Mouse (Mus musculus) frontal cortex, postnatal 25 days (tissue): ENCODE measurements at regions not wholly inside any gene's neighbourhood (a gene's known extent, or its start where the extent isn't known, plus 50 kb on each side); places are given as distances from the start of the nearest gene placed in this dataset.
"Not testable (repeated sequence)": the region's sequence is repeated elsewhere in the genome, so short reads cannot be mapped to it uniquely, and the experiment has no call there.

ENCODE experiments used
- DNase-seq, 2 experiments: peaks; one replicate each; pipeline ENCODE4 v3.0.0; 2022; ENCODE audit warnings: low spot score in 2 of 2

DNA sequence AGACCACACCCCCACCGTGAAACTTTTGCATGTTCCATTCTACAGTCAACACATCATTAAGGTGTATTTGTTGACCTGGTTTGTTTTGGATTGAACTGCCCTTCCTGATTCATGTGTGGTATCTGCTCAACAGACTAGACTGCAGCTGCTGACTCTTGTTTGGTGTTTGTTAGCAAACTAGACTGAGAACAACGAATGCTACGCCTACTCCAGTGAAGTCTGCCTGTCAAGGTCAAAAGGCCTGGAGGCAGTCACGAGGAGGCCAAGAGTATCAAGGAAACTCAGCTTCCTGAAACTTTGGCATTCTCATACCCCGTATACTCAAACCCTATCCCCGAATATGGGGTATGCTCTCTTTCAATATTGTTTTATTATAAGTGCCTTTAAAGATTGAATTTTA lies 194.2 kb upstream of the Spin1 start:
- not testable (repeated sequence) for DNase-seq

DNA sequence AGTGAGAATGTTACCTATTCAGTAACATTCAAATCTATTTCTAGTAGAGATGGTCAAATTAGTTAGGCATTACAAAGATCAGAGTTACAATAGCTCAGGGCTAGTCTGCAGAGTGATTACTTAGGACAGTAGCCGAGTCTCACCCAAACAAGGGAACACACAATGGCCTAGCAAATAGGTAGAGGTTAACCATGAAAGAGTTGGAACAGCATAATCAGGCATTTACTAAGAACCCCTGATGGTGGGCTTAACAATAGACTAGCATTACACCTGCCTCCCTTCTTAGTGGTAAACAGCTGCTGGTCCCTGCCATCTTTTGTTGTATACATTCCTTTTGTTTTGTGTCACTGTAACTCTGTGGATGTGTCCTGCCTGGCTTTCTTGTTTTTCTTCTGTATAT lies 193.8 kb upstream of the Spin1 start:
- no peak for DNase-seq

DNA sequence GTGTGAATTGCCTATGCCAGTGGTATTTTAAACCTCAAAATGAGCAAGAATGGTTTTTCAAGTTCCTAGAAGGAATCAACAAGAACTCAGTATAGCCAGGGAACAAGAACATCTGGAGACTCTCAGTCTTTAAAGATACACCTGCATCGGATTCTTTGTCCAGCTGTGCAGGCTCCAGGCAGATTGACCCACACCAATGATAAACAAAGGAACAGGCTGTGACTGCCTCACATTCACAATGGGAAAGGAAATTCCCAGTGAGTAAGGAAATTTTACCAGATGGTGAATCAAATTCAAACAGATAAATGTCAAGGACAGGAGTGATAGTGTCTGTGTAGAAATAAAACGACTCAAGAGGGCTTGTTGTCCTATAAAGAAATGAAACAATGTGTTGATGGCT lies 187.9 kb upstream of the Spin1 start:
- not testable (repeated sequence) for DNase-seq

DNA sequence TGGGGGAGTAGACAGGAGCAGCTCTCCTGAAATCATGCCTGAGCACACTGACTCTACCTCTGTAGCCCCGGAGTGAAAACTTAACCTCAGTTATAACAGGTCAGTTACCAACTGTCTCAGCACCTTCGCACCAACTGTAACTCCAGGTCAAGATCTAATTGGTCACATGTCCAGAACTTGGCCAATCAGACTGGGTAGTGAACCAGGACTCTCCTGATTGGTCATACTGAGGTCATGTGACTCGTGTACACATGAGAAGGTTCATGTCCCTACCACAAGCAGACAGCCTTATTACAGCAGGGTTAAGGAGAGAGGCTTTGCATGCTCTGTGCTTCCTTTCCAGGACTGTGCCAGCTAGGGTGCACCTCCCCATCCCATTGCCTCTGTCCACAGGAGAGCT lies 166.7 kb upstream of the Spin1 start:
- DNase-seq: not testable (repeated sequence)

DNA sequence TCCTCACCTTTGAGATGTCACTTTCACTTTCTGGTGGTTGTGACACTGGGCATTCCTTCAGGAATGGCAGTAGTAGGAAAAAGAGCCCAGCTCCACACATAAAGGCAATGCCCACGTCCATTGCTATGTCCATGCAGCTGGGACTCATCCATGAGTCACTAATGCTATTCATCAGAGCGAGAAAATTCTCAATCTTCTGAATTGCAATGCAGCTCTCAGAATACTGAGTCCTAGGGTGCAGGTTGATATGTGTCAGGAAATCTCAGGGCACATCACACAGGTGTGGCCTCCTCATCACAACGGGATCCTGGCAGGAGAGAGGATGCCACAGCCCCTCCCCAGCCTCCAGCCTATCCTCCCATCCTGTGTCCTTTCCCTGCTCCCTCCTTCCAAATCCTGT lies 158.1 kb upstream of the Spin1 start:
- DNase-seq: no peak

DNA sequence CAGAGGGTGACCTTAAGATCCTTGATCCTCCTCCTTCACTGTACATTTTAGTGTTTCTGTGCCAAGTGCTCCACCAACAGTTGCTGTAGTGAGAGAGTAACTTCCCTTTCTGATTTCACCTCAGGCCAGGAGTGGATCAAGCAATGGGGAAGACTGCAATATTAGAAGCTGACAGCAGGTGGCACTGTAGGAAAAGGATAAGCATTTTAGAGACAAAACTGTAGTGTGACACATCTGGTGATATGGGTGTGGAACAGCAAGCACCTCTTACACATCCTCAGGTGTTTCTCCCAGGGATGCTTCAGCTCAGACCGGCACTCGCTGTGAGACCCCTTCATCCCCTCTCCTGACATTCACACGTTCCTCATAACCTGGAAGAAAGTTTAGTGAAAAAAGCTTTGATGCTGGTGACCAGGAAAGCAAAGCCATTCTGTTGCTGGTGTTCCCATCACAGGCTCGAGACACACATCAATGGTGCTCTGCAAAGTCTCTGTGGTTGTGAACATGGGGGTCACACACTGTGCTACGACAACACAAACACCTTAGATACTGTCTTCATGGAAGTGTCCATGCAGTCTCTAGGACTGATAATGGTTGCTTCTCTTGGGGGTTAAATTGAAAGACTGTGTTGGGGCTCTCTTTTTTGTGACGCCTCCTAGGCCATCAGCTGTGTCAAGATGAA lies 151.0 kb upstream of the Spin1 start:
- peak; percentile 77 to 87 for DNase-seq

DNA sequence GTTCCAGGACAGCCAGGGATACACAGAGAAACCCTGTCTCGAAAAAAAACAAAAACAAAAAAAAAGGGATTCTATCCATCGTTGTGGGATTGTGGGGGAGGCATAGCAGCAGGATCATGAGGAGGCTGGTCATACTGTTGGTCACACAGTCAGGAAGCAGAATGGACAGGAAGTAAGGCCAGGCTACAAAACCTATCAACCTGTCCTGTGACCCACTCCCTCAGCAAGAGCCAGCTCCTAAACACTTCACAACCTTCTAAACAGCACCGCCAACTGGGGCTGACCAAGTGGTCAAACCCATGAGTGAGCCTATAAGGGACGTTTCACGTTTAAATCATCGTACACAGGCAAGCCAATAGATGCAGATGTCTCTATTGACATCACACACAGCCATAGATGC lies 146.0 kb upstream of the Spin1 start:
- DNase-seq: no peak

DNA sequence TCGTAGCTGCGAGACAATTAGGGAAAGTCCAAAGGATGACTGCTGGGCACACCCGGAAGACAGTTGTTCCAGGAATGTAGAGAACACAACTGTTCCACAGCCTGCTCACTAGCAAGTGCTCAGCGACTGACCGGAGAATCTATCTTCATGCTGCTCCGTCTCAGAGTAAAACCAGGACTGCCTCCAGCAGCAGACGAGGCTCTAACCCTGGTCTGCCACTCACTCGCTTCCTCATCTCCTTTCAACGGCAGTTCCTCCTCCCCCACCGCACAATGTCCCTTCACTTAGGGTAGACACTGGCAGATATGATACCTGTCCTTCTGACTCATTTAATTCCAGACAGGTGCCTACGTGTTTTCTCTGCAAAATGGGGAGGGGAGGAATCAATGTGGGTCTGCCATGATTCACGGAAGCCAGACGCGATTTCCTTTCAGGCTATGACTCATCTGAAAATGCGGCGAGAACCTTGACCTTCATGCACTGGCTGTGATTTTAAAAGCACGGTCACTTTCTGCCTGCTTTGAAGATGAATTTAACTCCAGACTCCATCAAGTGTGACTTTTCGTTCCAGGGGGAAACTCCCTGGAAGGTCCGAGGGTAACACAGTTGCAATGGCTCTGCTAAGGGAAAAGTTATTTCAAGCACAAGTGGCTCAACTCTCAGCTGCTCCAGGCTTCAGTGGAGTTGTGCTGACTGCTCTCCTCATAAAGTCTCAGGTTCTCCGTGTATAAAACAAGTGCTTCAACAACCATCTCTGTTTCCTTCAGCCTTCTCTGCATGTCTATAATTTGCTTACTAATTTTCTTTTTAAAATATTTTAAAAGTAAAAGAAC lies 142.4 kb upstream of the Spin1 start:
- no peak for DNase-seq

DNA sequence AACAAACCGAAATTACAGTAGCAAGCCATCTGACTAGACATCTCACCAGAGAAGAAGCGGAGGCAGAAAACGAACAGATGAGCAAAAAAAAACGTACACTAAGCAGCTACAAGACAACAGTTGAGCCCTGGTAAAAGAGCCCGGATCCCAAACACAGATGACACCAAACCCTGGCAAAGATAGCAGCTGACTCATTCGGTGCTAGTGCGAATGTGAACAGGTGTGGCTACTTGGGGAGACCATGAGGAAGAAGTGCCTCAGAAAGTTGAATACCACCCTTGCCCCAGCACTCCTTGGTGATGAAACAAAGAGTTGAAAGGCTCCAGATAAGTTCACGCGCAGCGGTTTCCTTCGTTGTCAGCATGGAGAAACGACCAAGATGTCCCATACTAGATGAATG lies 139.8 kb upstream of the Spin1 start:
- no peak for DNase-seq

DNA sequence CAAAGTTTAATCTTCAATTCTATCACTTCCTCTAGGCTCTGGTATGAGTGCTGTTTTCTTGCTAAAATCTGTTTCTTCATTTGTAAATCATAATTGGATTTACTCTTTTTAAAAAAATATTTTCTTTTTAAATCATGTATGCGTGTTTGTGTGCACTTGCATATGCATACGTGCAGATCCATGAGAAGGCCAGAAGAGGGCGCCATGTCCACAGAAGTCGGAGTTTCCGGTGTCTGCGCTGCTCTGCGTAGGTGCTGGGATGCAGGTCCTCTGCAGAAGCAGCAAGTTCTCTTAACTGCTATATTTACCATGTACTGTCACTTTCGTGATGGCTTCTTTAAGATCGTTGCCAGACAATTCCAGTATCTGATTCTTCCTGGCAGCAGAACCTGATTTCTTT lies 136.6 kb upstream of the Spin1 start:
- no peak for DNase-seq

DNA sequence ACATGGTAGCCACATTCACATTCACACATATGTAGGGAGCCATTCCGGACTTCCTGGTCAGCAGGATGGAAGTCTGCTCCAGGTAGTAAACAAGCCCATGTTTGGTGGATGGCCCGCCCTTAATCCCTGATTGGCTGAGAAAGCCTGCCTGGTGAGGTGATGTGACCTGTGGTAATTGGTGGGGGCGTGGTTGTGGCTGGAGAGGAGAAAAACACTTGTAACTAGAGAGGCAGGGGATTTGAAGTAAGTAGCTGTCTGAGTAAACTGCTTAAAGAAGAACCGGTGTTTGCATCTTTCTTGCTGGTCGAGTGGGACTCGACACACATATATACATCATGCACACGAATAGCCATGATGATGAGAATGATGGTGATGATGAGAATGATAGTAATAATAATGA lies 135.6 kb upstream of the Spin1 start:
- not testable (repeated sequence) for DNase-seq

DNA sequence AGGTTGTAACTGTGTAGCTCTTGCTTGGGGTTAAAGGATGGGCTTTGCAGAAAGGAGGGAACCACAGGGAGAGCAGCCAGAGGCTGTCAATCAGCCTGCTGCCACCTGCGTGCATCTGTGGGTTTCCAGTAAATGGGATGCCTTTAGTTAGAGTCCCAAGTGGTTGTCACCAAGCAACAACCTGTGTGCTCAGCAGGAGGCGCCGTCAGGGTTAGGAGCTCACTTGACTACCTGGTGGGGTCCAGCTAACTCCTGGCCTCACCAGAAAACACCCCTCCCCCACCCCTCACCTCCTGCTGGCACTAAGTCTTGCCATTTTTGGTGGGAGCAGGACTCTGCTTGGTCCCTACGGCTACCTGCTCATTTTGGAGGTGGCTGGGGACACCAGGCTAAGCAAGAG lies 135.0 kb upstream of the Spin1 start:
- DNase-seq: no peak

DNA sequence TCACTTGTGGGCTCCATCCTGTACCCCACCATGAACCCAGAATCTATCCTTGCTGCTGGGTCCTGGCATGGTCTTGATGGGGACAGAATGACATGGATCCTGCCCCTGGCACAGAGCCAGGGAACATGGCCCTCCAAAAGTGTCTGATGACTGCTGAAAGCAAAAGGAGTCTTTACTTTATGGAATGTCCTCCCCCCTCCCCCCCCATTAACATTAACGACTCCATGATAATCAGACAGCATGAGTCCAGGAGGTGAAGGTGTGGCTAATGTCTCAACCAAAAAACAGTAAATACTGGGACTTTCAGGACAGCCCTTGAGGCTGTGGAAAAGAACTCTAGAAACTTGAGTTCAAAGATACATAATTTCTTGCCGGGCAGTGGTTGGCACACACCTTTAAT lies 133.9 kb upstream of the Spin1 start:
- DNase-seq: no peak

DNA sequence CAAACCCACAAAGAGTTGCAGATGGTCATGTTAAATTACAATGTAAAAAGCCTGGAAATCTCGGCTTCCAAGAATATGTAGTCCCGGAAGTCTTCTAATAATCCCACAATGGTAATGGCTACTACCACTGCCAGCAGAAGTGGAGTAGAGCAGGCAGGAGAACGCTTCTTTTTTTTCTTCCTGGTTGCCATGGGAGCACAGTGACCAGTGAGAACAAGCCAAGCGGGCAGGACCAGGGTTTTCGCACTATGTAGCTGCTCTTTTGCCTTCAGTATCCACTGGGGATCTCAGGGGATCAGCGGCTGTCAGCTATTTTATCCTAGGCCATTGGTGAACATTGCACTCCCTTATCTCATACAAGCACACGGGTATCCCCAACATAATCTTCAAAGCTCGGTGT lies 127.3 kb upstream of the Spin1 start:
- no peak for DNase-seq

DNA sequence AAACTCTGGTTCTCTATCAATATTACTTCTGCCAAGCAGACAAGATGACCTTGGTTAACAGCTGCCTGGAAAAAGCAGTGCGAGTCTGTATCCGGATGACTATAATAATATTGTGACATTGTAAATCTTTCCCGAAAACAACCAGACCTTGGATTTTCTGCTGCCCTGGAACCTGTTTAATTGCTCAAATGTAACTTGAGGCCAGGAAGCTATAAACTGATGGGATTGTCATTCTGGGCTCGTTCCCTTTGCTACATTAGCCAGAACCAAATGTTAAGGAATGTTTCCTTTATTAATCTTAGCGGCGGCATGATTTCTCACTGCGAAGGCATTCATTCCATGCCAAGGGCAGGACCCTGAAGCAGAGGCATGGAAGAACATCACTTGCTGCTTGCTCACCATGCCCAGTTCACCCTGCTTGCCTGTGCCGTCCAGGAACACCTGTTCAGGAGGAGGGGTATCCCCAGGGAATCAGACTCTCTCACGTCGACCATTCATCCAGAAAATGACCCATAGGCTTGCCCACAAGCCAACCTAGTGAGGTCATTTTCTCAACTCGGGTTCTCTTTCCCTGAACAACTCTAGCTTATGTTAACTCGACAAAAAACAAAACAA lies 125.3 kb upstream of the Spin1 start:
- DNase-seq: no peak

DNA sequence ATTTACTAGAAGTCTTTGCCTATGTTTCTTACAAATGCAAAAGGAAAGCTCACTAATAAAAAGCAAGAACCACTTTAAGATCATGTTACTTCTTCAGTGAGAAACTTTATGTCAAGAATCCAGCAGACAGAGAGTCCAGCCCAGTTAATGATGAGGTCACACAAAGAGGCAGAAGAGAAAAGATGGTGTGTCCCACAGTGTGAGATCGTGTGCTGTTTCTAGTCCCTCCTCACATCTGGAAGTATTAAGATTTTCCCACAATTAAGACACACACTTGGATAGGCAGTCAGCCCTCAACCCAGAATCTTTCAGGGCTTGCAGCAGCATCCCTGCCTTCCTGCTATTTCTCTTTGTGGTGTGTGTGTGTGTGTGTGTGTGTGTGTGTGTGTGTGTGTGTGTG lies 118.7 kb upstream of the Spin1 start:
- DNase-seq: no peak

DNA sequence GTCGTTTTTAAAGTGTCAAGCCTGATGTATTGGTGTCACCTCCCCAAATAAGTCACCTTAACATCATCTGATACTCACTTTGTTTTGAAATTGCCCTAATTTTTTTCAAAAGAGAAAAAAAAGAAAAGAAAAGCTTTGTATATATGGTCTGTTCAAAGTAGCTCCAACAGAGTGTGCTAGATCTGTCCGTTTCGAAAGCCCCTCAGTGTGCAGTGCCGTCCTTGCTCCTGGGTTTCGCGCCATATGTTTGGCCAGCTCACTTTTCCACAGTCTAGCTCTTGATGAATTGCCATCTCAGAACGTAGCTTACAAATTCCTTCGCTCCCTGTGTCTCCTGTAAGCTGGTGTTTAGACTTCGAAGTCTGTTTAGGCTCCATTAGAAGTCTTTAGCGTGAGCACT lies 117.7 kb upstream of the Spin1 start:
- no peak for DNase-seq

DNA sequence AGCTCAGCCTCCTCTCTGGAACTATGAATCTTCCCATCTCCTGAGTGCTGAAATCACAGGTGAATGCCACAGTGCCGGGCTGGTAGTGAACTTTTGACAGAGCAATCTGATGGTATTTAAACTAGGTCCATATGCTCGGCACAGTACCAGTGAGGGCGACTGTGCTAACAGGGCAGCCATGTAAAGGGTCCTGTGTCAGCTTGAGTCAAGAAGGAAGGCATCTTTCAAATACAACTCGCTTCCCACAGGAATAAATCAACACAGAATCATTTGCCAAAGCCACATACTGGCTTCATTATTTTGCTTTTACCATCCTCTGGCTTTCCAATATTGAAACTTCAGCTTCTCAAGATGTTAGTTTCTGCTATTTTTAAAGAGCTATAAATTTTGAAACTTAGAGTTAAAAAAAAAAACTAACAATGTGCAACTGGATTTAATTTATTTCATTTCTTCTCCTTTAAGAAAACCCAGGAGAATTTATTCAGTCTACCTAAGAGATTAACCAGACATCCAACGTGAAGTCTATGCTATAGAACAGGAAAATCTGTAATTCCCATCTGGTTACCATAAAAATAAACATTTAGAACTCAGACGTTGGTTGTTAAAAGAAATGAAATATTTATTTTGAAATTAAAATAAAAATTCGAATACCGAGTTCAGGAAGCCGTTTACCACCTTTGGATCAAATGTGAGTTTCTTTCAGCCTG lies 108.8 kb upstream of the Spin1 start:
- no peak for DNase-seq

DNA sequence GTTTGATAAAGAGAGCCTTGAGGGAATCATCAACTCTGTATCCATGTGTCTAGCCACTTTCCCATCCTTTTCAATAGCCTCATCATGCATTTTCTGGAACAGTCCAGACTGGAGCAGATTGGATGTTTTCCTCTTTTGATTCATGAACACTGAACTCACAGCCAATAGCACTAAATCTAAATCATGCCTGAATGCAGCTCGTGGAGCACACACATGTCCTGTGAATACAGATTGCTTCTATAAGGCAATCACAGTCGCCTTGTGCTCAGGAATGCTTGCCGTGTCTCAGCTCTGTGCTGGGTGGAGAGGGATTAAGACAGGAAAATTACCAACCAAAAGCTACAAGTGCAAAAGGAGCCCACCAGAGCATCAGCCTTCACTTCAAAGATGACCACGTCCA lies 100.9 kb upstream of the Spin1 start:
- DNase-seq: no peak

DNA sequence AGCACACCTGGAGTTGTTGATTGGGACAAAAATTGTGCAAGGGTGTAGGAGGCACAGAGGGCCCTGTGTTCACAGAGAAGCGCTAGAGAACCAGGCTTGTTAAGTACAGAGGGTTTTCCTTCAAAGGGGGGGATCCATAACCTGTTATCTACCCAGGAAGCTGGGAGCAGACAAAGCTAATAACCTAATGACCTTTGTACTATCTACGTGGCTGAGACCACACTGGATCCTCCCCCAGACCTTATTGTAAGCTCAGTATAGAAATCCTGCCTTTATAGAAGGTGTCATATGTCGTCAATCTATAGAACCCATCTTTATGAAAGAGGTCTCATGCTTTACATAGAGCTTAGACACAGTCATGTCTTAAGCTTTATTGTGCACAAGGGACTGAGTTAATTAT lies 95.9 kb upstream of the Spin1 start:
- no peak for DNase-seq

DNA sequence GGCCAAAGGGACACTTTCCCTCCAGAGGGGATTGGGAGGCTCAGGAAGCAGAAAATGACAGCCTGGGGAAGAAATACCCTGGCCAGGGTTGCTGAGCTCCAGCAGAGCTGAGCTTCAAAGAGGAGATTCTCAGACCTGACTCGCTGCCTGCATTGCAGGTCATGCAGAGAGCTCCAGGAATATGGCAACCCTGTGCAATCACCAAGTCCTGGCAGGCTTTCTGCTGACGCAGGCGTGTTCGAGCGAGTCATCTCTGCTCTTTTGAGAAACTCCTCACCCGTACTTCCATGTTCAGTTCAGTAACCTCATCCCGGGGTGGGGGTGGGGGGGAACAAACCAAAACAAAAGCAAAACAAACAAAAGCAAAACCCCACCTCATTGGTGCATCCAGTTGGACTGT lies 89.9 kb upstream of the Spin1 start:
- no peak for DNase-seq

DNA sequence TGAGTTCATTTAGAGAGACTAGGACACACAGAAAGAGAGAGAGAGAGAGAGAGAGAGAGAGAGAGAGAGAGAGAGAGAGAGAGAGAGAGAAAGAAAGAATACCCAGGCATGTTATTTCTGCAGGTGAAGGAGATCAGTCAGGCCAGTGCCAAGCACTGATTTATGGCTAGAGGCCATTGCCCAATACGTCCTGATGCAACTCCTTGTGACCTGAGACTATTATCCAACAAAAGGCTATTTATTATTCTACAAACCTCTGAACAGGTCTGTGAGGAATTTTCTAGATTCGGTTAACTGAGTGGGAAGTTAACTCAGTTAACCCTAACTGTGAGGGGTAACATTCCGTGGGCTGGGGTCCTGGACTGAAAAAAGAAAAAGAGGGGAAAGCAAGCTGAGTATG lies 84.5 kb upstream of the Spin1 start:
- DNase-seq: no peak
